Mouse (Mus musculus) spleen, adult 2 months (tissue): ENCODE data around the gene Fam69b.

ENCODE experiments used
- CTCF ChIP-seq: fragments of 200-500 bp; IDR thresholded peaks from 2 replicates; pipeline ENCODE4 v1.5.1; 2011; ENCODE audit warnings: mild to moderate bottlenecking, inconsistent platforms; ENCODE audit not compliant: insufficient read depth, insufficient read length, insufficient replicate concordance; ENCODE audit errors: extremely low read depth
- POLR2A ChIP-seq: fragments of 200-500 bp; IDR thresholded peaks from 2 replicates; pipeline ENCODE4 v1.6.1; 2011; ENCODE audit warnings: low read depth, low read length, inconsistent platforms

GRCm38 (mm10) chr2:26603720-26604671 is 24.3 kb upstream of the Fam69b start, which contains the start of gene Agpat2:
- peak; percentile 12; the same call in 1 of the 2 replicates for TF ChIP-seq CTCF
- TF ChIP-seq POLR2A, result peak; percentile 3; the same call in 1 of the 2 replicates
